Mouse (Mus musculus) heart, adult 8-10 months (tissue): ENCODE data around the gene Zmiz2. TPM values are rescaled to one million over a fixed set of nuclear protein-coding genes. Genes with fewer than 3 reads are reported as not detected.
A peak's percentile ranks its signal among the peaks of the same experiment; 100 is the strongest.
"Not testable (repeated sequence)": the region's sequence is repeated elsewhere in the genome, so short reads cannot be mapped to it uniquely, and the experiment has no call there.

Experiments
- DNase-seq: peaks from one replicate; pipeline ENCODE4 v3.0.0; 2022; ENCODE audit warnings: low spot score
- total RNA-seq, 4 experiments: library from RNA; stranded (reverse); gene quantifications; 2 replicates each; pipeline ENCODE4 v1.2.4; 2022

Gene Zmiz2
- total RNA-seq, 4 experiments from 2014 or later, result 37.1 to 38.7 (median 37.5) TPM

DNA sequence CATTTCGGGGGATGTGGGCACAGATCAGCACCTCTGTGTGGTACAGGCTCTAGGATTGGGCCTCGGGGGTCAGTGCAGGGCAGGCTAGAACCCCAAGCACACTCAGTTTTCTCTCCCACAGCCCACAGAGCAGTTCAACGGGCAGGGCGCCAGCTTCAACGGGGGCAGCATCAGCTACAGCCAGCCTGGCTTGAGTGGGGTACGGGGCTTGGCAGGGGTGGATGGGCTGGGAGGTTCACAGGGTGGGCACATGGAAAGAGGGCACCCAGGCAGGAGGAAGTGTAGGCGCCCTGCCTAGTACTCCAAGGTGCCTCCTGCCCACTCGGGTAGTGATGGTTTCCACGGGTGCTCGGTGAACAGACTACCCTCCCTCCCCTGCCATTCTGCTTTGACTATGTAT lies 9.3 kb downstream of the Zmiz2 start:
- no peak for DNase-seq

DNA sequence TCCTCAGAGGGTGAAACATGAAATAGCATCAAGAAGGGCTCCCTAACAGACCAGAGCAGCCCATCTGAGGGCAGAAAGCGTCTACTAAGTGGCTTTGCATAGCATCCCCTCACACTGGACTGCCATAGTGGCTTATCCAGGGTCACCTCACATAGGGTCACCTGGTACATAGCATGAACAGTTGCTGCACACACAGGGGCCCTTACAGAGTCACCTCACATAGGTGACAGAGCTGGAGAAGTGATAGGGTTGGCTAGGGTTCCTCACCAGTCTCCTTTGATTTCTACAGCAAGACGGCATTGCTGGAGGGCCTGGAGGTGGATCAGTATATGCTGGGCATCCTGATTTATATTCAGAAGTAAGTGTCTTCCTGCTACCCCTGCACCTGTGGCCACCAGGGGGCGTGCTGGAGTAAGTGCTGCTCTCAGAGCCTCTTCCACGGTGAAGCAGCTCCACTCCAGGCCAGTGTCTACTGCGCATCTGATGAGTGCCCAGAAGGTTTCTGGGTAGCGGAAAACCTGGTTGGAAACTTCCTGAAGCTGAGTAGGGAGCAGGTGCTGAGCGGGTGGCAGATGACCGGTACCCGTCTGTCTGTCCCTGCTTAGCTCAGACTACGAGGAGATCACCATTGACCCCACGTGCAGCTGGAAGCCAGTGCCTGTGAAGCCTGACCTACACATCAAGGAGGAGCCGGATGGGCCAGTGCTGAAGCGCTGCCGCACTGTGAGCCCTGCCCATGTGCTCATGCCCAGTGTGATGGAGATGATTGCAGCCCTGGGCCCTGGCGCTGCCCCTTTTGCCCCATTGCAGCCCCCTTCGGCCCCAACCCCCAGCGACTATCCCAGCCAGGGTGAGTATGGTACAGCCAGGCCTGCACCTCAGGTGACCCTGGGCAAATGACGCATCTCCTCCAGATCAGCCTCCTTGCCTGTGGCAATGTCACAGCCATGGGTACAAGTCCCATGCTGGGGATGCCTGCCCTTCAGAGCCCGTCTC lies 13.9 kb downstream of the Zmiz2 start:
- no peak for DNase-seq

DNA sequence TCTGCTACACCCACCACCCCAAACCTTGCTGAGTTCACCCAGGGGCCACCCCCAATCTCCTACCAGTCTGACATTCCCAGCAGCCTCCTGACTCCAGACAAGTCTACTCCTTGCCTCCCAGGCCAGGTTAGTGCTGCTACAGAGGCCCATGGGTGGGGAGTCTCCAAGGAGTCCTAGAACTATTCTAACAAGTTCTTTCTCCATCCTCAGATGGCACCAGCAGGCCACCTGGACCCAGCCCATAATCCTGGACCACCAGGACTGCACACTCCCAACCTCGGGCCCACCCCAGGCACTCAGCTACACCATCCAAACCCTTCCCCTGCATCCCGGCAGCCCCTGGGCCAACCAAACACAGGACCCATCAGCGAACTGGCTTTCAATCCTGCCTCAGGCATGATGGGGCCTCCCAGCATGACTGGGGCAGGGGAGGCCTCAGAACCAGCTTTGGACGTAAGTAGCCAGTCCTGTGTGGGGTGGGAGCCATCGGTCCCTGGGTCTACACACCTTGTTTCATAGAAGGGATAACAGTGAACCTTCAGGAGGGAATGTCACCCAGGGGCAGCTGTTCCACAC lies 15.0 kb downstream of the Zmiz2 start:
- no peak for DNase-seq

DNA sequence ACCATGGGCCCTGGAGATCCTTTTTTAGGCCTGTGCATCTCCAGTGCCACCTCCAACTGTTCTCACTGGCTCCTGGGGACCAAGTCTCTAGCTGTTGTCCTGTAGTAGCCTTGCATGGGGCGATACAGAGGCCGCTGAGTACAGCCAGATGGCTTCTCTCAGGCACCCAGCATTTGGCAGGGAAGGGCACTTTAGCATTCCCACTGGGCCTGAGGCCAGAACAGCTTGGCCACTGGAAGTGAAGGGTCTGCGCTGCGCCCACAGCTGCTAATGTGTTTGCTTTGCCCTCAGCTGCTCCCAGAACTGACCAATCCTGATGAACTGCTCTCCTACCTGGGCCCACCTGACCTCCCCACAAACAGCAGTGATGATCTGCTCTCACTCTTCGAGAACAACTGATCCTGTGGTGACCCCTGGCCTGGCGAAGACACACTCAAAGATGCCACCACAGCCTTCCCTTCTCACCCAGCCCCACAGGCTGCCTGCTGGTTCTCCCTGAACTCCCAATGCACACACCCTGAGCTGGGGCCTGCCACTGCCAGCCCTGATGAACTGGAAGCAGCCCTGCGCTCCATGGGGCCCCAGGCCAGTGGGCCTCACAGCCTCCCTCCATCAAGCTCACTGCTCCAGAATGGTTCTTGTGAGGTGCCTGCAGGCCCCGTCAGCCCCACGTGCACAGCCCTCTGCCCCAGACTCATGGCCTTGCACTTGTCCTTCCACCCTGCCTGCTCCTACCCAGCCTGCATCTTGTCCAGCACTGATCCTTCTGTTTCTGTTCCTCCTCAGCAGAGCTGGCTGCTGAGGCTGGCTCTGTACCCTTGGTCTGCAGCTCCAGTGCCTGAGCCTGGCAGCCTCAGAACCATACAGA lies 16.1 kb downstream of the Zmiz2 start:
- DNase-seq, result no peak

DNA sequence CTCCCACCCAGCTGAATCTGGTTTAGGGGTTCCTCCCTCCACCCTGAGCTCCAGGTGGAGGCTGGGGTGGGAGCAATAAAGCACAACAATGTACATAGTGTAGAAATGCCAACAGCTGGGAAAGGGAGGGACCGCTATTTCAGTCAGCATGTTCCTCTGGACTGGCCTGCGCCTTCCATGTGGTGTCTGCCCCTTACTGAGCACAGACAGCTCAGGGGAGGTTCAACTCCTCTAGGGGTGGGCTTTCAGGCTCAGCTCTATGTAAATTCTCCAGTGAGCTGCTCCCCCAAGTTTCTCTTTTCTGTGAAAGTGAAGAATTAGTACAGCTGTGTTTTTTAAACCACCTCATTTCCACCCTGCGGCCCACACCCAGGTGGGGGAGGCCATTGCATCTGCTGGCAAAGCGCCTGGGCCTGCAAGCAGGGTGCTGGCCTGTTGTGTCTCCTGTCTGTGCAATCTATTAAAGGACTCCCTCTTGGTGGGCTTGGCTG lies 16.8 kb downstream of the Zmiz2 start:
- no peak for DNase-seq

DNA sequence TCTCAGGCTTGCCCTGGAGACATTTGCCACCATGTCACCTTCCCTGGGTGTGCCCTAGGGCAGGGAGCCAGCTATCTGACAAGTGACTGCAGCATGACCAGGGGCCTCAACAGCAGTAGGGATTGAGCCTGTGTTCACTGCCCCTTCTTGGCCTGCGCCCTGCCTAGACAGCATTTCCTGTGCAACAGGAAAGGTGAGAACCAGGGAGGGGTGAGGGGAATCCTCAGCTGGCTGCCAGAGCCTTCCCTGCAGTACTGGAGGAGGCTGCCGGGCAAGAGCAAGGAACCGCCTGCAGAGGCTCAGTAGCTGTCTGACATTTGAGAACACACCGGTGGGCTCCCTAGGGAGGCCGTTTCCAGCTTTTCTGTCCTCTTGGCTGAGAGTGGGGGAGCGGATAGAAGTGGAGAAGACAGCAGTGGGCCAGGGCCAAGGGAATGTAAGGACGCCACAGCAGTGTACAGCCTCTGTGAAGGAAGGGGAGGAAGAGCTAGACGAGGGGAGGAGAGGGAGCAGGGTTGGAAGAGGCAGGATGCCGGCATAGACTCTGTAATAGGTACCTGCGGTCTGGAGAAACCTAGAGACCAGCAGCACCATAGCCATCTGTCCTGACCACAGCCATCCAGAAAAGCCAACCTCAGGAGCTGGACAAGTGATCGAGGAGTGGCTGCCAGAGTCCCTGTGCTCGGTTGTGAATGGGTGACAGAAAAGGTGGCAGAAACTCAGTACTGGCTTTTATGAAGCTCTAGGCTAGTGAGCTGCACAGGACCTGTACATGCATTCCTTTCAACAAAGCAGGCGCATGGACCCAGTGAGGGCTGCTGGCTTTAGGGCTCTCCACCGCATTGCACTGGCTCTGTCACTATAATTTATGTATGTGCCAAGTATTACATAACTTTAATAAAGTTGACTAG lies 17.6 kb downstream of the Zmiz2 start:
- peak; percentile 77 for DNase-seq

DNA sequence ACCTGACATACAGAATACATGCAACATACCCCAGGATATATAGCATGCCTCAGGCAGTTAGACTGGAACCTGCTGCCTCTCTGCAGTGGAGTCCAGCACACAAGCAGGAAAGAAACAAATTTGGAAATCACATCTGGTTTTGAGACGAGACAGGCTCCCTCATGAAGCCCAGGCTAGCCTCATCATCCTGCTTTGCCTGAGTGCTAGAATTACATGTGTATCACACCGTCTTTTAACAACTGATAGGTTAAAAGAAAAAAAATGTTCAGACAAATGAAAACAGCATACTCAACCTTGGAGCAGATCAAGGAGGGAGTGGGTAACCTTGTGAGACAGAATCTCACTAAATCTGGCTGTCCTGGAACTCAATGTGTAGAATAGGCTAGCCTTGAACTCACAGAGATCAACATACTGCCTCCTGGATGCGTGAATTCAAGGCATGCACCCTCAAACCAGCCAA lies 18.3 kb downstream of the Zmiz2 start:
- DNase-seq, result no peak

DNA sequence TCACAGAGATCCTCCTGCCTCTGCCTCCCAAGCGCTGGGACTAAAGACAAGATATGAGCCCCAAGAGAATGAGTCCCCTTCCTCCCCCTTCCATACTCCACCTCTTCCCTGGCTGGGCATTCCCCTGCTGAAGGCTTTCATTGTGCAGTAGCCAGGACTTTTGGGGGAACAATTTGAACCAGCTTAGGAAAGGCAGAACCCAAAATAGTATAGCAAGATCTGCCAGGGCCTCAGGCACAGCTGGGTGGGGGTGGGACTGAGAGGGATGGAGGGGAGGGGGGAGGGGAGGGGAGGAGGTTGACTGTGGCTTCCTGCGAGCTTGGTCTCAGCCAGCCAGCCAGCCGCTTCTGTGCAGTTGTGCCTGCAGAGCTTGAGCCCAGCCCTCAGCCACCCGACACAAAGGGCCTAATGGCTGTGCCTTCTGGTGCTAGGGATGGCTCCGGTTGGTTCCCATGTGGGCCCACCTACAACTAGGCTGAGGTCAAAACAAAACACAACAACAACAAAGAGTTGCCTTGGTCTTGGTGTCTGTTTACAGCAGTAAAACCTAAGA lies 21.3 kb downstream of the Zmiz2 start:
- DNase-seq, result no peak

DNA sequence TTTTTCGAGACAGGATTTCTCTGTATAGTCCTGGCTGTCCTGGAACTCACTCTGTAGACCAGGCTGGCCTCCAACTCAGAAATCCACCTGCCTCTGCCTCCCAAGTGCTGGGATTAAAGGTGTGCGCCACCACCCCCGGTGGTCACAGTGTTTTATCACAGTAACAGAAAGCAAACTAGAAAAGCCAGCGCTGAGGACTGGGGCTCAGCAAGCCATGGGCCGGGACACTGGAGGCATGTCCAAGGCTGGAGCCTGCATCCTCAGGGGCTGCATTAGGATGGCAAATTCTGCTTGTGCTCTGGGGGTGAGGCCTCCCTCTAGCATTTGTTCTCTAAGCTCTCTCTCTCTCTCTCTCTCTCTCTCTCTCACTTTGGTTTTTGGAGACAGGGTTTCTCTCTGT lies 21.9 kb downstream of the Zmiz2 start:
- not testable (repeated sequence) for DNase-seq

DNA sequence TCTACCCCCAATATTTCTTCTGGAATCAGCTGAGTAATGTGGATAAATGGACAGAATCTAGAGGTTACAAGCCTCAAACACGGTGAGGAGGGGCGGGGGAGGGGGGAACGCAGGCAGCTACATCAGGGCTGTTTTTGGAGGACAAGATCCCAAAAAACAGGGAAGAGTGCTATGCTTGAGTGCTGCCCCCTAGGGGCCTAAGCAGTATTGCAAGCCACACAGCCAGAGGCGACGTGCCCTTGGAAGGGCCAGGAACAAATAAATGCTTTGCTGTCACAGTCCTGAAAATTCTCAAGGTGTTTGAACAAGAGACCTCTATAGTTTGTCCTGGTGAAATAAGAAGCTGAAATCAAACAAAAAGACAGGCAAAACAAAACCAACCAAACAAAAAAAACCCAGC lies 22.8 kb downstream of the Zmiz2 start:
- DNase-seq, result peak; percentile 78

DNA sequence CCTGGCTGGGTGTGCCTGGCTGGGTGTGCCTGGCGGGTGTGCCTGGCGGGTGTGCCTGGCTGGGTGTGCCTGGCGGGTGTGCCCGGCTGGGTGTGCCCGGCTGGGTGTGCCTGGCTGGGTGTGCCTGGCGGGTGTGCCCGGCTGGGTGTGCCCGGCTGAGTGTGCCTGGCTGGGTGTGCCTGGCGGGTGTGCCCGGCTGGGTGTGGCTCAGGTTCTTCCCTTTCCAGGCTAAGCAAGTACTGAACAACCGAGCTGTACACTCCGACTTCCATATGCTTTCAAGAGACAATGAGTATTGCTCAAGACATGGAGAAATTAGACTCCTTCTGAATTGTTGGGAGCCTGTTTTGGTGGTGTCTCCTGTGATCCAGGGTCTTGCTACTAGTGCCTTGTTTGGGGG lies 24.4 kb downstream of the Zmiz2 start:
- no peak for DNase-seq

DNA sequence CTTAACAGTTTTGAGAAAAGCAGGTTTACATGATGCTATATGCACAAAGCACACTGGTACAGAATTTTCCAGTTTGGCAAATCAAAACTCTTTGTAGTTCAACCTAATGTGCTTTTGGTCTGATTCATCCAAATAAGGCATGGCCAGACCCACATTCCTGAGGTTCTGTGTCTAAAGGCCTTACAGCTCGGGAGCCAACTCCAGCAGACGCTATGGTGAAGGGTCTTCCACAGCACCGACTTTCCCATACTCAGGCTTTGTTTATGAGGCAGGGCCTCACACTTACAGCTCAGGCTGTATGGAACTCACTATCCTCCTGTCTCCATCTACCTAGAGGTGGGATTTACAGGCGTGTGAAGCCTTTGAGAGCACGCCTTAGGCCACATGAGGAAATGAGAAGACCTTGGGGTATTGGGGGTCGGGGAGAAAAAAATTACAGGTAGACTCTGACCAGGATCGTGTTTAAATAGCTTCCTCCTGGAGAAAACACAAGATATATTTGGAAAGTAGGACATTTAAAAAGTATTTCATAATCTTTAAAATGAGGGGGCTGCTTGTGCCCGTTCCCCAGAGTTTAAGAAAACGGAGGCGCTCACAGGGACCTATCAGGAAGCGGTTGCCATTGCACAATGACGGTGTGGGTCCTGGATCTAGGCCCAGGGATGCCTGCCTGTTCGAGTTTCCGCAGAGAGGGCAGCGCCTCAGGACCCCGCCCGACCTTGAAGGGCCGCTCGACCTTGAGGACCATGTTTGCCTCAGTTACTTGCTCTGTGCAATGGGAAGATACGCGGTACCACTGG lies 26.1 kb downstream of the Zmiz2 start, which contains the start of gene Ppia:
Gene Ppia, plus strand, starts transcription at position 693 of the 800 bp plus-strand sequence.
- DNase-seq, result no peak

DNA sequence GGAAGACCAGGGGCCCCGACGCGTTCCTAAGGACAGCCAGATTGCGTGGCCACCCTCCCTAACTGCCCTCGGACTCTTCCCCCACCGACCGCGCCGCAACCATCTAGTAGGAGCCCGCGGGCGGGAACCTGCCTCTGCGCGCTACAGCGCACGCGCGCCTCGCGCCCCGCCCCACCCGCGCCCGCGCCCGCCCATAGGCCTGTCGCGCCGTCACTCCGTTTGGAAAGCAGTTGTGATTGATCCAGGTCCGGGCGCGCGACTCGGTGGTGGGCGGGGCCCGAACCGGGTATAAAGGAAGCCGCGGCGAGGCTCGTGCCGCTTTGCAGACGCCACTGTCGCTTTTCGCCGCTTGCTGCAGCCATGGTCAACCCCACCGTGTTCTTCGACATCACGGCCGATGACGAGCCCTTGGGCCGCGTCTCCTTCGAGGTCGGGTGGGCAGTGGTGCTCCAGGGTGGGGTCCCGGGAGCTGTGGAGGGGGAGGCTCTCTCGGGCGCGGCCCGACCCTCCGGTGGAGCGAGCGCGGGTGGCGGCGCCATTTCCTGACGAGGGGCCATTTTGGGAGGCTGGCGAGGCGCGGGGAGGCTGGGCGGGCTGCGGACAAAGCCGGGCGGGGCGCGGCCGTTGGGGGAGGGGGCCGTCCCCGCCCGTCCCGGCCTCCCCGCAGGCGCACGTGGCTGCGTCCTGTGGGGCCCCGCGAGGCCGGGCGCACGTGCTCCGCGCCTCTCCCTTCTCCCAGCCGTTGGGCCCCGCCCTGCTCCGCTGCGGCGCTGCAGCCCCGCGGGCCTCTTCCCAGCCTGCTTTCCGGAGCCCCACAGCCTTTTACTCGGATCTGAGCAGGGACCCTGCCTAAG lies 26.9 kb downstream of the Zmiz2 start:
- peak; percentile 98 for DNase-seq

DNA sequence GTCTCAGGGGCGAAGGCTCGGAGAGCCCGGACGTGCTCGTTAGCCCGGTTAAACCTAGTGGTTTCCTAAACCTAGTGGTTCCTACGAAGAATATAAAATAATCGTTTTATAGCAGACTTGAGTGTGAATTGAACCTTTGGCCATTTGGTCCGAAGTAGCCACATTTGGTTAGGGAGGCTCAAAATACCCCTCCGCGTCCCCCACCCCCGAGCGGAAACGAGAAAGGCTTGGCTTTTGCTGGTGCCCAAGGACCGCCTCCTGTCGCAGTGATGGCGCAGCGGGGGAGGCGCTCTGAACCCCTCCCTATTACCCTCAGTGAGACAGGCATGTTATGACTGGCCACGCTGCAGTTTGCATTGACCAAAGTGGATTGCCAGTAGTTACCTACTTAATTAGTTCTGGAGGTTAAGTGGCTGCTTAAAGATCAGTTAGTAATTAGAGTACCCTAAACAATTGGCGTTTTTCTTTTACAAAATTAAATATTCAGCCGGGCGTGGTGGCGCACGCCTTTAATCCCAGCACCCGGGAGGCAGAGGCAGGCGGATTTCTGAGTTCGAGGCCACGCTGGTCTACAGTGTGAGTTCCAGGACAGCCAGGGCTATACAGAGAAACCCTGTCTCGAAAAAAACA lies 27.6 kb downstream of the Zmiz2 start:
- DNase-seq, result peak; percentile 75

DNA sequence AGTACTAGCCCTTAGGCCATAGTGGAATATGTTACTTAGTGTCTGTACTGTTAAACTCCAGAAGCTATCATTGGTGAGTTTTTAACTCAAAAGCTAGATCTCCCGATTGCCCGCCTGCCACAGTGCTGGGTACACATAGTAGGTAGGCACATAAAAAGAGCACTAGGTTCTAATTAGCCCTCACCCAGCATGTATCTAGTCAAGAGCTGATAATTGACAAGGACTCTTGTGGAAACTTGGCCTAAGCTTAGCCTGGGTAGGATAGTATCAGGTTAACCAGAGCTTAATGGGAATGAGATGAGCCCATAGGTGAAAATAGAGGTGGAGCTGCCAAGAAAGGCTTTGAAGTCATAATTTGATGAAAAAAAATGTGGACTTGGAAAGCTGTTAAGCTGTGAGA lies 28.2 kb downstream of the Zmiz2 start:
- no peak for DNase-seq

DNA sequence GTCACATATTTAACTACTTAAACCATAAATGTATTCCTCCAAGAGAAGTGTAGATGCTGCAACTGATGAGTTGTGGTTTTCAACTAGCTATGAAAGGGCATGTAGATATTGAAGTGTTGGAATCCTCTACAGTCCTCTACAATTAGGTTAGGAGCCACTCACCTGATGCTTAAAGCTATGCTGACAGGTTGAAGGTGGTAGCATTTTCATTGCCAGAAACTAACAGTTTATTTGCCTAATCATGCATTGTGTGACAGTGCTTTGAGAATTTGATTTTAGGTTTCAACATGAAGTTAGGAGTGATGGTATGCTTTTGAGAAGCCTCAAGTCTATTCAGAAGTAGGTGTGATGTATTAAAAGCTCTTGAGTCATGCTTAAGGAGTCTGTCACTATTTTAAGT lies 28.6 kb downstream of the Zmiz2 start:
- DNase-seq, result no peak

DNA sequence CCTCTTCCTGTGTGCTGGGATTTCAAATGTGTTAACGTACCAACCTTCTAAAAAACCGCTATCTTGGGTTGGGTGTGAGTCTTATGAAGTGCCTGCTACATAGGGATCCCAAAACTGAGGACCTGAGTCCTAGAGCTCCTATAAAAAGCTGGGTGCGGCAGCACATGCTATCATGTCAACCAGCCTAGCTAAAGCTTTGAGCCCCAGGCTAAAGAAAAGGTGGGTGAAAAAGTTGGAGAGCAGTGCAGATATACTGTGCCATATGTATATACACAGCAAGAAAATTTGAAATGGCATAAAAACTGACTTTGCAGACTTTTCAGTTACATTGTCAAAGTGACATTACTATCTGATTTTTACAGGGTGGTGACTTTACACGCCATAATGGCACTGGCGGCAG lies 29.9 kb downstream of the Zmiz2 start:
- DNase-seq, result no peak

DNA sequence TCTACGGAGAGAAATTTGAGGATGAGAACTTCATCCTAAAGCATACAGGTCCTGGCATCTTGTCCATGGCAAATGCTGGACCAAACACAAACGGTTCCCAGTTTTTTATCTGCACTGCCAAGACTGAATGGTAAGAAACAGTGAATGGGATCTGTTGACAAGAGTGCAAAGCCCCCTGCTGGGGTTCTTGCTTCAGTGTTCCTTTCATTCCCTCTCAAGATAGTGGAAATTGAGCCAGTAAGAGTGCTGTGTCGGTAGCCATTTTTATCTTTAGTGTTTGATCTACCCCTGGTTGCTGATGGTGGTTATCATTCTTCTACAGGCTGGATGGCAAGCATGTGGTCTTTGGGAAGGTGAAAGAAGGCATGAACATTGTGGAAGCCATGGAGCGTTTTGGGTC lies 30.3 kb downstream of the Zmiz2 start:
- not testable (repeated sequence) for DNase-seq
